Mouse (Mus musculus): ENCODE data around the gene Myo1g. TPM values are rescaled to one million over a fixed set of nuclear protein-coding genes. Genes with fewer than 3 reads are reported as not detected.
"Not testable (repeated sequence)": the region's sequence is repeated elsewhere in the genome, so short reads cannot be mapped to it uniquely, and the experiment has no call there.

The Myo1g gene
- polyA plus RNA-seq, 1 experiment from 2014 or later = 4.3 TPM

- no peaks in the 10 kb centered on the region for H3K4me1 ChIP-seq
- ATAC-seq (ENCODE audit: insufficient read depth, low FRiP score, low read depth) = peak; percentile 20; the same call in 1 of the 2 replicates
- peak overlapping the region; percentile 59 for H3K4me3 ChIP-seq (replicated peaks)
- 11% methylated on average over 10 of the region's 10 CpGs for WGBS
- H3K4me2 ChIP-seq = peak overlapping the region; percentile 61
- peaks cover 26% of the 10 kb centered on the region for H3K36me3 ChIP-seq
- H3K9me3 ChIP-seq = no peaks in the 10 kb centered on the region
- H3K27ac ChIP-seq = peak overlapping the region; percentile 82
- no peaks in the 10 kb centered on the region for H3K27me3 ChIP-seq (replicated peaks)
- H3K9ac ChIP-seq = peak overlapping the region; percentile 66
Measured at GRCm38 (mm10) chr11:6527256-6528185, 6.8 kb upstream of the Myo1g start.

- Histone ChIP-seq H3K36me3 (peaks cover 26% of the 10 kb centered on the region), H3K4me3 (replicated peaks) (peak overlapping the region; percentile 59), H3K27ac (peak overlapping the region; percentile 26; the same call in 1 of the 2 replicates), H3K4me2 (peak overlapping the region; percentile 61)
- not testable (repeated sequence) for H3K27me3 ChIP-seq (replicated peaks); H3K9me3 ChIP-seq; H3K9ac ChIP-seq; ATAC-seq (ENCODE audit: insufficient read depth, low FRiP score, low read depth); H3K4me1 ChIP-seq
- 60% methylated on average over 12 of the region's 16 CpGs for WGBS
Measured at GRCm38 (mm10) chr11:6526526-6527255, 5.9 kb upstream of the Myo1g start.

- no peak for ATAC-seq (ENCODE audit: insufficient read depth, low FRiP score, low read depth)
Measured at GRCm38 (mm10) chr11:6525241-6525640, 4.5 kb upstream of the Myo1g start.

GRCm38 (mm10) chr11:6524880-6525238, 4.1 kb upstream of the Myo1g start:
- ATAC-seq (ENCODE audit: insufficient read depth, low FRiP score, low read depth) = no peak
- WGBS = 91% methylated on average over 4 of the region's 4 CpGs
- H3K9me3 ChIP-seq = no peaks in the 10 kb centered on the region
- H3K4me2 ChIP-seq = no peak overlapping the region
- no peak overlapping the region for H3K4me3 ChIP-seq (replicated peaks)
- no peak overlapping the region for H3K27ac ChIP-seq
- H3K9ac ChIP-seq = no peak overlapping the region
- H3K36me3 ChIP-seq = peaks cover 26% of the 10 kb centered on the region
- no peaks in the 10 kb centered on the region for H3K27me3 ChIP-seq (replicated peaks)
- H3K4me1 ChIP-seq = no peaks in the 10 kb centered on the region

More at GRCm38 (mm10) chr11:6525241-6525640, 4.5 kb upstream of the Myo1g start:
- H3K4me1 ChIP-seq = no peaks in the 10 kb centered on the region
- 92% methylated on average over 1 of the region's 1 CpGs for WGBS
- H3K9ac ChIP-seq = no peak overlapping the region
- H3K9me3 ChIP-seq = no peaks in the 10 kb centered on the region
- H3K4me3 ChIP-seq (replicated peaks) = no peak overlapping the region
- peaks cover 26% of the 10 kb centered on the region for H3K36me3 ChIP-seq
- H3K27ac ChIP-seq = no peak overlapping the region
- no peak overlapping the region for H3K4me2 ChIP-seq
- H3K27me3 ChIP-seq (replicated peaks) = no peaks in the 10 kb centered on the region

GRCm38 (mm10) chr11:6524165-6524879, 3.6 kb upstream of the Myo1g start:
- Histone ChIP-seq H3K9me3 (no peaks in the 10 kb centered on the region), H3K9ac (no peak overlapping the region), H3K36me3 (peaks cover 26% of the 10 kb centered on the region), H3K27ac (no peak overlapping the region), H3K4me1 (no peaks in the 10 kb centered on the region), H3K4me3 (replicated peaks) (no peak overlapping the region), H3K27me3 (replicated peaks) (no peaks in the 10 kb centered on the region), H3K4me2 (no peak overlapping the region)
- WGBS = 91% methylated on average over 8 of the region's 8 CpGs
- ATAC-seq (ENCODE audit: insufficient read depth, low FRiP score, low read depth) = no peak

- no peak overlapping the region for H3K9ac ChIP-seq
- no peak for ATAC-seq (ENCODE audit: insufficient read depth, low FRiP score, low read depth)
- H3K36me3 ChIP-seq = peaks cover 26% of the 10 kb centered on the region
- H3K27me3 ChIP-seq (replicated peaks) = no peaks in the 10 kb centered on the region
- H3K27ac ChIP-seq = no peak overlapping the region
- no peak overlapping the region for H3K4me3 ChIP-seq (replicated peaks)
- H3K9me3 ChIP-seq = no peaks in the 10 kb centered on the region
- no peaks in the 10 kb centered on the region for H3K4me1 ChIP-seq
- WGBS = 61% methylated on average over 1 of the region's 1 CpGs
- no peak overlapping the region for H3K4me2 ChIP-seq
Measured at GRCm38 (mm10) chr11:6523662-6524088, 2.9 kb upstream of the Myo1g start.

- Histone ChIP-seq H3K4me2 (no peak overlapping the region), H3K9ac (no peak overlapping the region), H3K9me3 (no peaks in the 10 kb centered on the region), H3K36me3 (peaks cover 26% of the 10 kb centered on the region), H3K27ac (no peak overlapping the region), H3K4me1 (no peaks in the 10 kb centered on the region), H3K4me3 (replicated peaks) (no peak overlapping the region), H3K27me3 (replicated peaks) (no peaks in the 10 kb centered on the region)
- 72% methylated on average over 9 of the region's 9 CpGs for WGBS
- no peak for ATAC-seq (ENCODE audit: insufficient read depth, low FRiP score, low read depth)
Measured at GRCm38 (mm10) chr11:6522782-6523525, 2.2 kb upstream of the Myo1g start.

- Histone ChIP-seq H3K27me3 (replicated peaks) (no peaks in the 10 kb centered on the region), H3K9me3 (no peaks in the 10 kb centered on the region), H3K4me1 (no peaks in the 10 kb centered on the region), H3K9ac (no peak overlapping the region), H3K27ac (no peak overlapping the region), H3K4me3 (replicated peaks) (peak overlapping the region; percentile 2; the same call in 1 of the 2 replicates), H3K36me3 (peaks cover 4% of the 10 kb centered on the region), H3K4me2 (no peak overlapping the region)
- no peak for ATAC-seq (ENCODE audit: insufficient read depth, low FRiP score, low read depth)
- 62% methylated on average over 11 of the region's 11 CpGs for WGBS
Measured at GRCm38 (mm10) chr11:6519491-6520033, 1.2 kb downstream of the Myo1g start.

- Histone ChIP-seq H3K9me3 (no peaks in the 10 kb centered on the region), H3K27me3 (replicated peaks) (no peaks in the 10 kb centered on the region), H3K4me2 (no peak overlapping the region), H3K9ac (no peak overlapping the region), H3K4me1 (no peaks in the 10 kb centered on the region), H3K36me3 (no peaks in the 10 kb centered on the region), H3K27ac (no peak overlapping the region), H3K4me3 (replicated peaks) (no peak overlapping the region)
- WGBS = 40% methylated on average over 7 of the region's 7 CpGs
- ATAC-seq (ENCODE audit: insufficient read depth, low FRiP score, low read depth) = no peak
Measured at GRCm38 (mm10) chr11:6514837-6515236, 5.9 kb downstream of the Myo1g start.

GRCm38 (mm10) chr11:6508269-6508876, 12.4 kb downstream of the Myo1g start:
- Histone ChIP-seq H3K27ac (no peak overlapping the region), H3K4me1 (no peaks in the 10 kb centered on the region), H3K9me3 (no peaks in the 10 kb centered on the region), H3K9ac (no peak overlapping the region), H3K4me2 (no peak overlapping the region), H3K27me3 (replicated peaks) (no peaks in the 10 kb centered on the region), H3K36me3 (no peaks in the 10 kb centered on the region), H3K4me3 (replicated peaks) (no peak overlapping the region)
- no peak for ATAC-seq (ENCODE audit: insufficient read depth, low FRiP score, low read depth)
- 50% methylated on average over 1 of the region's 1 CpGs for WGBS

- H3K9ac ChIP-seq = no peak overlapping the region
- no peak overlapping the region for H3K27ac ChIP-seq
- no peaks in the 10 kb centered on the region for H3K27me3 ChIP-seq (replicated peaks)
- no peak for ATAC-seq (ENCODE audit: insufficient read depth, low FRiP score, low read depth)
- H3K4me1 ChIP-seq = no peaks in the 10 kb centered on the region
- 65% methylated on average over 9 of the region's 9 CpGs for WGBS
- H3K4me3 ChIP-seq (replicated peaks) = no peak overlapping the region
- H3K36me3 ChIP-seq = no peaks in the 10 kb centered on the region
- H3K9me3 ChIP-seq = no peaks in the 10 kb centered on the region
- H3K4me2 ChIP-seq = no peak overlapping the region
Measured at GRCm38 (mm10) chr11:6506516-6506915, 14.2 kb downstream of the Myo1g start.
